Mouse (Mus musculus) erythroblast, embryonic 14.5 days (primary cell): ENCODE measurements at regions not wholly inside any gene's neighbourhood (a gene's known extent, or its start where the extent isn't known, plus 50 kb on each side); places are given as distances from the start of the nearest gene placed in this dataset.

Source experiments
- H3K27me3 ChIP-seq: 2 replicates; pipeline ENCODE4 v1.6.1; 2012; ENCODE audit warnings: inconsistent platforms; ENCODE audit not compliant: control insufficient read depth
- H3K36me3 ChIP-seq: 2 replicates; pipeline ENCODE4 v1.6.1; 2012; ENCODE audit warnings: mild to moderate bottlenecking, inconsistent platforms; ENCODE audit not compliant: control insufficient read depth
- H3K4me1 ChIP-seq: 2 replicates; pipeline ENCODE4 v1.6.1; 2012; ENCODE audit warnings: inconsistent platforms; ENCODE audit not compliant: control insufficient read depth
- H3K4me3 ChIP-seq: replicated peaks from 2 replicates; pipeline ENCODE3; 2012; ENCODE audit warnings: moderate library complexity, mild to moderate bottlenecking, inconsistent platforms
- H3K9me3 ChIP-seq: 2 replicates; pipeline ENCODE4 v1.6.1; 2012; ENCODE audit warnings: low read length, inconsistent platforms, mixed read lengths; ENCODE audit not compliant: control insufficient read depth
- GATA1 ChIP-seq: IDR thresholded peaks from 2 replicates; pipeline ENCODE4 v1.6.1; 2012; ENCODE audit warnings: low read length, inconsistent platforms, mixed read lengths
- TAL1 ChIP-seq: IDR thresholded peaks from 3 replicates; pipeline ENCODE4 v1.6.1; 2012; ENCODE audit warnings: low read length, inconsistent platforms, mixed read lengths

- no peaks in the 10 kb centered on the region for H3K9me3 ChIP-seq
- peaks cover 25% of the 10 kb centered on the region for H3K4me1 ChIP-seq
- TF ChIP-seq GATA1 (no peak), TAL1 (no peak; the same call in 2 of the 3 replicates)
- H3K36me3 ChIP-seq, result no peaks in the 10 kb centered on the region; the same call in 1 of the 2 replicates
- no peak overlapping the region for H3K4me3 ChIP-seq
- no peaks in the 10 kb centered on the region for H3K27me3 ChIP-seq
Measured at GRCm38 (mm10) chr15:62079155-62080109, 1156.6 kb upstream of the A1bg start.

GRCm38 (mm10) chr15:62076552-62077234 is 1153.9 kb upstream of the A1bg start:
- Histone ChIP-seq H3K36me3 (peaks cover 2% of the 10 kb centered on the region), H3K27me3 (no peaks in the 10 kb centered on the region), H3K4me1 (peaks cover 34% of the 10 kb centered on the region), H3K9me3 (no peaks in the 10 kb centered on the region), H3K4me3 (no peak overlapping the region)
- no peak for TF ChIP-seq GATA1
- TF ChIP-seq TAL1, result no peak

- TF ChIP-seq GATA1, result no peak
- no peak for TF ChIP-seq TAL1
- peaks cover 2% of the 10 kb centered on the region for H3K36me3 ChIP-seq
- peaks cover 33% of the 10 kb centered on the region for H3K4me1 ChIP-seq
- H3K4me3 ChIP-seq, result no peak overlapping the region
- no peaks in the 10 kb centered on the region for H3K27me3 ChIP-seq
- H3K9me3 ChIP-seq, result no peaks in the 10 kb centered on the region
Measured at GRCm38 (mm10) chr15:62074735-62075134, 1151.9 kb upstream of the A1bg start.

- H3K9me3 ChIP-seq, result no peaks in the 10 kb centered on the region
- no peaks in the 10 kb centered on the region for H3K27me3 ChIP-seq
- H3K4me1 ChIP-seq, result peaks cover 22% of the 10 kb centered on the region
- TF ChIP-seq GATA1, result no peak
- TF ChIP-seq TAL1, result no peak
- H3K36me3 ChIP-seq, result peaks cover 7% of the 10 kb centered on the region
- H3K4me3 ChIP-seq, result no peak overlapping the region
Measured at GRCm38 (mm10) chr15:62073595-62073994, 1150.8 kb upstream of the A1bg start.

- no peak for TF ChIP-seq GATA1
Measured at GRCm38 (mm10) chr15:62071311-62071710, 1148.5 kb upstream of the A1bg start.

GRCm38 (mm10) chr15:62068422-62069160 is 1145.8 kb upstream of the A1bg start:
- no peaks in the 10 kb centered on the region for H3K9me3 ChIP-seq
- peaks cover 11% of the 10 kb centered on the region for H3K36me3 ChIP-seq
- peaks cover 23% of the 10 kb centered on the region for H3K4me1 ChIP-seq
- TF ChIP-seq TAL1, result no peak
- TF ChIP-seq GATA1, result no peak
- H3K4me3 ChIP-seq, result no peak overlapping the region
- H3K27me3 ChIP-seq, result no peaks in the 10 kb centered on the region

More at GRCm38 (mm10) chr15:62071311-62071710, 1148.5 kb upstream of the A1bg start:
- Histone ChIP-seq H3K9me3 (no peaks in the 10 kb centered on the region), H3K27me3 (no peaks in the 10 kb centered on the region), H3K4me1 (peaks cover 25% of the 10 kb centered on the region), H3K4me3 (no peak overlapping the region), H3K36me3 (peaks cover 13% of the 10 kb centered on the region)

GRCm38 (mm10) chr15:62064399-62064798 is 1141.6 kb upstream of the A1bg start:
- Histone ChIP-seq H3K36me3 (peaks cover 17% of the 10 kb centered on the region), H3K4me3 (no peak overlapping the region)
- no peak for TF ChIP-seq GATA1
- TF ChIP-seq TAL1, result no peak

GRCm38 (mm10) chr15:62057449-62057848 is 1134.6 kb upstream of the A1bg start:
- peaks cover 17% of the 10 kb centered on the region for H3K36me3 ChIP-seq
- TF ChIP-seq GATA1 (no peak), TAL1 (no peak)
- no peaks in the 10 kb centered on the region for H3K9me3 ChIP-seq
- H3K4me1 ChIP-seq, result peaks cover 27% of the 10 kb centered on the region
- H3K4me3 ChIP-seq, result no peak overlapping the region
- no peaks in the 10 kb centered on the region for H3K27me3 ChIP-seq

More at GRCm38 (mm10) chr15:62064399-62064798, 1141.6 kb upstream of the A1bg start:
- H3K4me1 ChIP-seq, result peaks cover 18% of the 10 kb centered on the region
- H3K27me3 ChIP-seq, result no peaks in the 10 kb centered on the region
- no peaks in the 10 kb centered on the region for H3K9me3 ChIP-seq
